Mouse (Mus musculus): Measurements from ENCODE around the gene Il1rn.

The Il1rn gene

DNA sequence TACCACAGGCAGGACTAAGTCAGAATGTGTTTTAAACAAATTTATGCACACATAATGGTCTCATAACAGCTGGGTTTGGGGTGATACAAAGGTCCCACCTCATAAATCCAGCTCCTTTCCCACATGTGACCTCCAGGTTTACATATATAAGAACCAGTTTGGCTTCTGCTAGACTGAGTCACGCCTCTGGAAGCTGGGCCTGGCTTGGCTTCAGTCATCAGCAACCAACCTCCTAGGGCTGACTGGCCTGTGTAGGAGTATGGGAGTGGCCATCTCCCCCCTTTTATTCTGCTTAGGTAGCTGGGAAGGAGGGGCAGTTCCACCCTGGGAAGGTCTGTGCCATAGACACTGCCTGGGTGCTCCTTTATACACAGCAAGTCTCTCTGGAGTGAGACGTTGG lies at the start of gene Il1rn:
Gene Il1rn (plus strand): TSS at position 309 of the 400 bp plus-strand sequence.
- DNase-seq (ENCODE audit: low spot score), result no peak

- no peak for DNase-seq (ENCODE audit: low spot score)
Observed at GRCm38 (mm10) chr2:24290896-24291295, 45.8 kb upstream of the Il1rn start, which contains the start of gene Il1f10. Gene Il1f10 (plus strand): TSS chr2:24291196.

GRCm38 (mm10) chr2:24294616-24295015 lies 42.0 kb upstream of the Il1rn start:
- no peak for DNase-seq (ENCODE audit: low spot score)

GRCm38 (mm10) chr2:24296837-24297236 lies 39.8 kb upstream of the Il1rn start:
- peak; percentile 6 for DNase-seq (ENCODE audit: low spot score)

DNA sequence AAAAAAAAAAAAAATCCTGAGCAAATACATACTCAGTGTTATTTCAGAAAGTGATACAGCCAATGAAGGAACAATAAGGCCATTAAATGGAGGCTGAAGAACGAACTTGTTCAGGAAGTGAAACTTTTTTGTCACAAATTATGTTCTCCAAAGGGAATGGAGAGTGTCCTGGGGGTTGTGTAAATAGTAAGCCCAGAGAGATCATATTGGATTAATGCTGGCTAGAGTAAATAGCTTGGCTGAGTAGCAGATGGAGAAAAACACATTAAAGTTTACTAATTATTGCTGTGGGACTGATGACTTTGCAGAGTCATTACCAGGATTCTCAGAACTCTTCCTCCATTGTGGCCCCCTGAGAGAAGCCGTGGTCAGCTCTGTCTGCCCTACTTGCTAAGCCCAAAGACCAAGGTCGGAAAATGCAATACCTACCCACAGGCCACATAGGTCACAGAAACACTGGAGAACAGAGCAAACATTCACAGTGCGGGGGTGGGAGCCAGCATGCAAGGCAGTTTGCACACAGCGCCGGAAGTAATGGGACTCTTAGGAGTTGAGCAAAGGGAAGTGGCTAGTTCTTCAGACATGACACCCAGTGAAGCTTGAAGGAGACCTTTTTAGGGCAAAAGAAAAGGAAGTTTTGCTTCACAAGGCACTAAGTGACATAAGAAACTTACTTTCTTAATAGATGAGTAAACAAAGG lies 25.2 kb upstream of the Il1rn start:
- no peak for DNase-seq (ENCODE audit: low spot score)

GRCm38 (mm10) chr2:24316919-24317318 lies 19.7 kb upstream of the Il1rn start:
- no peak for DNase-seq (ENCODE audit: low spot score)

GRCm38 (mm10) chr2:24317919-24318598 lies 18.6 kb upstream of the Il1rn start:
- DNase-seq (ENCODE audit: low spot score), result no peak

- DNase-seq (ENCODE audit: low spot score), result no peak
Observed at GRCm38 (mm10) chr2:24335333-24335732, 1.3 kb upstream of the Il1rn start.

DNA sequence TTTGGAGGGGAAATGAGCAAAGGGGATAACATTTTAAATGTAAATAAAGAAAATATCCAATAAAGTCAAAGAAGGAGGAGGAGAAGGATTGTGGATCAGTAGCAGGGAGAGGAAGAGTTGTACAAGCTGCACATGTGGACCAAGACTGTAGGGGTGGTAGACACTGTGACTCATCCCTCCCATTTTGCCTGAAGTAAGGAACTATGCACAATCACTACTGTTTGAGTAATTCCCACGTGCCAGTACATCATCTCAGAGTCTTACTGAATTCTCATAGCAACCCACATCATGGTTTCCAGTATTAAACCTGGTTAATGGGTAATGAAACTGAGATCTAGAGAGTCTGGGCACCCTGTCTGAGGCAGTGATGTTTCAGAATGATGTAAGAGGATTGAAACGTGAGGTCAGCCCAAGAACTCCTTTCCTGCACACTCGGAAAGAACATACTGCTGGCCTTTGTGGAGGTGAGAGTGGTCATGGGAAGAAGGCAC lies 4.8 kb downstream of the Il1rn start:
- DNase-seq (ENCODE audit: low spot score), result no peak

GRCm38 (mm10) chr2:24344619-24345018 lies 8.0 kb downstream of the Il1rn start:
- DNase-seq (ENCODE audit: low spot score), result no peak

DNA sequence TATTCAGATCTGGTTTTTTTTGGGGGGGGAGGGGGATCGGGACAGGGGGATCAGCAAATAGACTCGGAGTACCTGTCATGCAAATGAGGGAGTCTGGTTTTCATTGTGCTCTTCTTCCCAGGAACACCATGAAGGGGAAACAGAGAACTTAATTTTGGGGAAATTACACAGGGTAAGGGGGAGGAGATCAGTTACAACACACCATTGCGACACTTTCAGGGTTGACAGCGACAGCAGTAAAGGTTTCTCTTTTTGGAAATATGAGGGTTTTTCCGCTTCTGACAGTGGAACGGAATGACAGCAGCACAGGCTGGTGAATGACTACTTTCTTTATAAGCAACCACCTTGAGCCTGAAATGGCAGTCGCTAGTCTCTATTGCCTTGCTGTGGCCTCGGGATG lies 8.4 kb downstream of the Il1rn start:
- DNase-seq (ENCODE audit: low spot score), result no peak

- no peak for DNase-seq (ENCODE audit: low spot score)
Observed at GRCm38 (mm10) chr2:24347926-24348325, 11.3 kb downstream of the Il1rn start.

GRCm38 (mm10) chr2:24351159-24351558 lies 14.5 kb downstream of the Il1rn start:
- no peak for DNase-seq (ENCODE audit: low spot score)

GRCm38 (mm10) chr2:24353042-24353441 lies 16.4 kb downstream of the Il1rn start:
- no peak for DNase-seq (ENCODE audit: low spot score)

DNA sequence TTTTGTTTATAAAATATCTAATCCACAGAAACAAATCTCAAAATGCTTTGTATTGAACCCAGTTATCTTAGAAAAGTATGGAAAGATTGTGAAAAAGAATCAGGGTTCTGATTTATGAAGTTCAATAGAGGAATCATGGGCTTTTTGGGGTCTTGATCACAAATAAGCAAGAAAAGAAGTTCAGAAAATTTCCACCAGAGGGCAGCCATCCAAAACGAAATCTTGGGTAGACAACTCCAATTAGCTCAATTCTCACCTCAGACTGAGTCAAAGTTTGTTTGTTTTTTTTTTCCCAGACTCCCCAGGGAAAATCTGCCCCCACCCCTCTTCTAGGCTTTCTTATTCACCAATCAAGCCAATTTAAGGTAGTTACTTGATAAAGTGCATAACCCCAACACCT lies 21.0 kb downstream of the Il1rn start:
- peak; percentile 45 for DNase-seq (ENCODE audit: low spot score)

- DNase-seq (ENCODE audit: low spot score), result no peak
Observed at GRCm38 (mm10) chr2:24359347-24359746, 22.7 kb downstream of the Il1rn start.

DNA sequence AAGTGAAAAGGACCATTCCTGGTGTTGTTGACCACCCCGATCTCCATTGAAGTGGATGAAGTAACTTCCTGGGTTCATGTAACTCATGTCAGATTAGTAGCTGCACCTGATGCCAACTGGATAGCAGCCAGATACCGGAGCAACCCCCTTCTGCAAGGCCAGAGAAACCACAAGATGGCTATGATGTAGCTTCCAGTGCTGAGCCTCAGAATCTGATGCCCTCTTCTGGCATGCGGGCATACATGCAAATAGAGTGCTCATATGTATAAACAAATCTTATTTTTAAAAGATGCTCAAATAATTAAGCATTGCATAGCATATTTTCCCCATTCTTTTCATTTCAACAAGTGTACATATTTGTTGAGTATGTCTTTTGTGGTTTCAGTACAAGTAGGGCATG lies 27.2 kb downstream of the Il1rn start:
- DNase-seq (ENCODE audit: low spot score), result no peak

DNA sequence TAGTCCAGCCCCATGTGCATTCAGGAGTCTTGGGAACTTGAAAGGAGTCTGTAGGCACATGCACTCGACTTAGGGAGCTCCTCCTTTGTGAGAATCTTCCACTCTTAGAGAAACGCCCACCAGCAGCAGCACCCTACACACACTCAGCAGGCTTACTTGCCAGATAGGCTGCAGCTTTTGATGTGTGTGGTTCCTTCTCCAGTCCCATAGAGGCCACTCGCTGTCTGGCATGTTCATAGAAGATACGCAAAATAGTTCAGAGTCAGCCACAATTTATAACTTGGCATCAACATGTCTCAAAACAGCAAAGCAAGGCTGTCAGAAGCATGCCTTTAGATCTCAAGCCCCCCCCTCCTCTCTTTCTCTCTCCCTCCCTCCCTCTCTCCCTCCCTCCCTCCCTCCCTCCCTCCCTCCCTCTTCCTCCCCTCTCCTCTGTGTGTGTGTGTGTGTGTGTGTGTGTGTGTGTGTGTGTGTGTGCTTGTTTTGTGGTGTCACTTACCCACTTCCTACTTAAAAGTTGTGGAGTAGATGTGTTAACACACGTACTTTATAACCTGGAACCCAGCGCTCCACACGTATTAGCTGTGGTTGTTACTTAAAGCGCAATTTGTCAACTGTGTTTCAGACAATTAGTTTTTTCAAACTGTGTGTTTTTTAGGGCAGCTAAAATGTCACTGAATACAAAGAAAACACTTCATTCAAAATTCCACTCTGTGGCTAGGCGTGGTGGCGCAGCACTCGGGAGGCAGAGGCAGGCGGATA lies 29.7 kb downstream of the Il1rn start:
- peak; percentile 51 for DNase-seq (ENCODE audit: low spot score)

- peak; percentile 54 for DNase-seq (ENCODE audit: low spot score)
Observed at GRCm38 (mm10) chr2:24367030-24367894, 30.6 kb downstream of the Il1rn start, which contains the start of gene Psd4. Gene Psd4 (plus strand): TSS chr2:24367580.

GRCm38 (mm10) chr2:24367895-24368261 lies 31.2 kb downstream of the Il1rn start:
- DNase-seq (ENCODE audit: low spot score), result no peak

DNA sequence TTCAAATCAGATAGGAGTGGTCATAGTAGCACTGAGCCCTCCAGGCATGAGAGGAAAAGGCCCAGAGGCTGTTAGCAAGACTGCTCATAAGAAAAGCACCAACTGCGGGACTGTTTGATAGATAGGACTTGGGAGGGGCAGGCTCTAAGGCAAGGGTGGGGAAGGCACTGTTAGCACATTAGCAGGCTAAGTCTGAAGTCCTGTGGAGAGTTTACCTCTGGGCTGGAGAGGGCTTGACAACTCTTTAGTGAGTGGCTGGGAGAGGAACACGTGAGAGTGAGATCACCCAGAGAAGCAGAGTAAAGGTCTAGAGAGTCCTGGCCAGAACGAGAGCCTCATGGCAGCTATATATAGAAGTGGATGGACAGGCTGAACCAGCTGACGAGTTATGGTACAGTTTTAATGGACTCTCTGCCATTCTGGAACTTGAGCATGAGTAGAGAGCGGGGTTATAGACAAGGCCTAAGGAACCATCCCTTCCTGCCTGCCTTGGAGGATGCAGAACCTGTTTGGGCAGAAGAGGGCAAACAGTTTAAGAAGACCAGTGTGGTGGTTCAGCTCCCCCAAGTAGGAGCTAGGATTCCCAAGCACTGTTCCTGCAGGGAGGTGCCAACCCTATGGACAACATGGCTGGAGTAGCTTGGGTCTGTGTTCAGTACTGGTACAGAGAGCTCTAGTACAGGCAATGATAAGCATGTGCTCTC lies 42.2 kb downstream of the Il1rn start:
- DNase-seq (ENCODE audit: low spot score), result no peak
